Mouse (Mus musculus): ENCODE data around the gene Gnptg.

DNA sequence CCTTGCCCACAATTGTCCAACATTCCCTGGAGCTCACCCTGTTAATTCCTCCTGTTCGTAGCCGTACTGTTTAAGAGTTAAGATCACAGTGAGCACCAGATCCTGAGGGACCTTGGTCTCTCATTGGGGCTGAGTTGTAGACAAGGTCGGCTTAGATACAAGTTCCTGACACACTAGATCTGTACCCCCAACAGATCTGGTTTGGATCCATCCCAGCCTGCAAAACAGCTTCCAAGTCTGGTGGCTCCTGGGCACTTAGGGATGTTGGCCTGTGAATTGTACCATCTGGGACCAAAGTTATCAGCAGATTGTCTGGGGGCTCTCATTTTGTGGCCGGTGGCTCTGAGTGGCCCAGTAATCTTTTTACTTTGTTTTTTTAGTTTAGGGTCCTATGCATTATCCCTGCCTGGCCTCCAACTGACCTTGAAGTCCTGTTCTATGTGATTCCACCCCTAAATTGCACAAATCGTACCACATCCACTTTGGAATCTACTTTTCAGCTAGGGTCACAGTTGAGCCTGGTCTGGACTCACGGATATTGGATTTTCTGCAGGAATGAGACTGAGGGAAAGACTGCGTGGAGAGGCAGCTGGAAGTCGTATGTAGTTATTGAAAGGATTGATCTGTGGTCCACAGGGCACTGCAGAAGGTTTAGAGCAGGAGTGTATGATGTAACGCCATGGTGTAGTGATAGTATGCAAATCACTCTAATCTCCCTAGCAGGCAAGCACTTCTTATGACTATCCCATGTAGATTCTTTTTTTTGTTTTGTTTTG, 34.8 kb upstream of the Gnptg start, which contains the start of gene Ube2i:
- TF ChIP-seq CTCF (IDR thresholded peaks at IDR 0.05 in 2 of 3, conservative IDR thresholded peaks at IDR 0.05 in 1 of 3; ENCODE audit: control insufficient read depth in 1 of 3, insufficient read depth in 1 of 3, low read depth in 2 of 3, low read length in 3 of 3, poor library complexity in 1 of 3, severe bottlenecking in 1 of 3), result no peak
- no peak for TF ChIP-seq MEF2A (IDR thresholded peaks at IDR 0.05; ENCODE audit: extremely low read depth, insufficient replicate concordance, low read depth, low read length, poor library complexity, severe bottlenecking)
- TF ChIP-seq E2F4 (IDR thresholded peaks at IDR 0.05; ENCODE audit: borderline replicate concordance, low read depth, low read length), result no peak
- no peak for TF ChIP-seq TAL1 (IDR thresholded peaks at IDR 0.05; ENCODE audit: low read length)
- TF ChIP-seq MAZ (IDR thresholded peaks at IDR 0.05; ENCODE audit: low read depth, low read length), result no peak
